Mouse (Mus musculus) CH12.LX (cell line): ENCODE measurements around the gene Vwa7.

ENCODE experiments used
- CTCF ChIP-seq, 2 experiments: IDR thresholded peaks in 1 of 2; conservative IDR thresholded peaks in 1 of 2; 2 replicates each; pipeline ENCODE4 v1.5.1; 2011 to 2012; ENCODE audit warnings: low read depth in 2 of 2, low read length in 2 of 2, improper control_type of control experiment in 1 of 2, inconsistent platforms in 1 of 2, mild to moderate bottlenecking in 1 of 2, moderate library complexity in 1 of 2
- POLR2A ChIP-seq: IDR thresholded peaks from 2 replicates; pipeline ENCODE4 v1.6.1; 2011; ENCODE audit warnings: low read depth, mild to moderate bottlenecking, improper control_type of control experiment, low read length
- POLR2AphosphoS2 ChIP-seq: IDR thresholded peaks from 2 replicates; pipeline ENCODE4 v1.6.1; 2011; ENCODE audit warnings: low read depth, low read length, improper control_type of control experiment
- SIN3A ChIP-seq: IDR thresholded peaks from 2 replicates; pipeline ENCODE4 v1.6.1; 2012; ENCODE audit warnings: low read length, improper control_type of control experiment, inconsistent platforms
- TCF12 ChIP-seq: IDR thresholded peaks from 2 replicates; pipeline ENCODE4 v1.6.1; 2014; ENCODE audit warnings: low read depth, mild to moderate bottlenecking, inconsistent platforms, low read length, improper control_type of control experiment

- TF ChIP-seq CTCF (conservative IDR thresholded peaks at IDR 0.05 in 1 of 2, IDR thresholded peaks at IDR 0.05 in 1 of 2; ENCODE audit: low read depth in 2 of 2, low read length in 2 of 2) (peak in 1 of 2 experiments; percentile 22; a peak in 1 of 4 replicates), SIN3A (no peak), POLR2AphosphoS2 (no peak), TCF12 (no peak), POLR2A (no peak)
These were observed 8.9 kb upstream of the Vwa7 start for GRCm38 (mm10) chr17:35007387-35007991.
